8 mouse cellular contexts compared by ENCODE assay signal in genomic region chr17:86169092-86169491, GRCm38 (mm10). TPM values are rescaled to one million over a fixed set of nuclear protein-coding genes. Genes with fewer than 3 reads are reported as not detected.
DNase-seq lines count a peak whose midpoint lies in the region; ATAC-seq and TF ChIP-seq lines count a peak whose summit lies in the region.

No protein-coding gene starts in this region.

- no peaks in the 10 kb centered on the region for H3K27me3 ChIP-seq in heart, embryonic 11.5 days (ENCODE audit: control insufficient read depth, insufficient read depth, low read length)
- H3K27me3 ChIP-seq in embryonic facial prominence, embryonic 14.5 days (replicated peaks; ENCODE audit: control insufficient read depth, insufficient read depth, low read length) = no peaks in the 10 kb centered on the region
- H3K27me3 ChIP-seq in intestine, postnatal 0 days (replicated peaks; ENCODE audit: control insufficient read depth, insufficient read depth, low read length) = no peaks in the 10 kb centered on the region

- peaks cover 2% of the 10 kb centered on the region; the same call in 1 of the 2 replicates for H3K36me3 ChIP-seq in heart, embryonic 11.5 days (ENCODE audit: control insufficient read depth, insufficient read depth, low read length)
- H3K36me3 ChIP-seq in embryonic facial prominence, embryonic 14.5 days (ENCODE audit: control insufficient read depth, insufficient read depth, low read length) = 0 out of 2 replicates have a peak, but pooled peaks cover 14% of the 10 kb centered on the region
- peaks cover 6% of the 10 kb centered on the region; the same call in 1 of the 2 replicates for H3K36me3 ChIP-seq in intestine, postnatal 0 days (ENCODE audit: control insufficient read depth, insufficient read depth)

- no peaks in the 10 kb centered on the region for H3K9me3 ChIP-seq in heart, embryonic 11.5 days (replicated peaks; ENCODE audit: control insufficient read depth, low read length)
- no peaks in the 10 kb centered on the region for H3K9me3 ChIP-seq in embryonic facial prominence, embryonic 14.5 days (ENCODE audit: control insufficient read depth, low read length)
- H3K9me3 ChIP-seq in intestine, postnatal 0 days (ENCODE audit: control insufficient read depth) = no peaks in the 10 kb centered on the region

- peaks cover 22% of the 10 kb centered on the region for H3K4me1 ChIP-seq in heart, embryonic 11.5 days (ENCODE audit: control insufficient read depth, insufficient read depth, low read length)
- H3K4me1 ChIP-seq in embryonic facial prominence, embryonic 14.5 days (ENCODE audit: control insufficient read depth, insufficient read depth, low read length) = peaks cover 32% of the 10 kb centered on the region
- H3K4me1 ChIP-seq in intestine, postnatal 0 days (replicated peaks; ENCODE audit: control insufficient read depth, insufficient read depth, low read length) = peaks cover 7% of the 10 kb centered on the region; the same call in 1 of the 2 replicates

- WGBS in heart, embryonic 11.5 days (ENCODE audit: insufficient replicate concordance) = 11% methylated on average over 6 of the region's 6 CpGs
- 12% methylated on average over 6 of the region's 6 CpGs for WGBS in embryonic facial prominence, embryonic 14.5 days
- WGBS in intestine, postnatal 0 days = 19% methylated on average over 6 of the region's 6 CpGs

- TF ChIP-seq CTCF in intestine, postnatal 0 days (IDR thresholded peaks at IDR 0.05; ENCODE audit: low read depth) = no peak

- no peak overlapping the region for H3K27ac ChIP-seq in heart, embryonic 11.5 days (ENCODE audit: low read depth, low read length)
- H3K27ac ChIP-seq in embryonic facial prominence, embryonic 14.5 days (replicated peaks; ENCODE audit: low read depth, low read length) = no peak overlapping the region
- no peak overlapping the region for H3K27ac ChIP-seq in intestine, postnatal 0 days (ENCODE audit: low read depth, low read length)

- H3K9ac ChIP-seq in heart, embryonic 11.5 days (ENCODE audit: low read depth, low read length) = peak overlapping the region; percentile 95
- peak overlapping the region; percentile 92 for H3K9ac ChIP-seq in embryonic facial prominence, embryonic 14.5 days (ENCODE audit: low read depth, low read length)
- peak overlapping the region; percentile 85 for H3K9ac ChIP-seq in intestine, postnatal 0 days (ENCODE audit: low read depth, low read length)

- H3K4me3 ChIP-seq in heart, embryonic 11.5 days (ENCODE audit: low read depth, low read length) = peak overlapping the region; percentile 89
- peak overlapping the region; percentile 79 for H3K4me3 ChIP-seq in embryonic facial prominence, embryonic 14.5 days (ENCODE audit: low read depth, low read length)
- peak overlapping the region; percentile 93 for H3K4me3 ChIP-seq in intestine, postnatal 0 days (ENCODE audit: low read depth, low read length)

- H3K4me2 ChIP-seq in heart, embryonic 11.5 days = peak overlapping the region; percentile 95
- H3K4me2 ChIP-seq in embryonic facial prominence, embryonic 14.5 days (ENCODE audit: low read depth, low read length) = peak overlapping the region; percentile 92
- H3K4me2 ChIP-seq in intestine, postnatal 0 days (replicated peaks; ENCODE audit: low read depth) = peak overlapping the region; percentile 97

- DNase-seq in heart, adult 9 months (ENCODE audit: low spot score in 2 of 2) = no peak
- peak; percentile 26 for DNase-seq in A20 (ENCODE audit: low read depth, low spot score)
- DNase-seq in embryonic facial prominence, embryonic 14.5 days (ENCODE audit: low spot score) = no peak
- DNase-seq in right cerebral cortex, postnatal 14 days = peak; percentile 39
- no peak for DNase-seq in gastrocnemius, postnatal 10 days
- no peak for DNase-seq in adrenal gland, postnatal 10 days

- ATAC-seq in heart, embryonic 11.5 days (replicated peaks; ENCODE audit: insufficient number of reproducible peaks, low FRiP score, low TSS enrichment) = no peak
- ATAC-seq in embryonic facial prominence, embryonic 14.5 days (ENCODE audit: low read depth) = no peak
- no peak for ATAC-seq in intestine, postnatal 0 days

RNA-seq across cellular contexts. Expression of gene Prkce, which starts 1.5 kb away (rescaled TPM):
- polyA plus RNA-seq in heart, embryonic 11.5 days (2014; fragmentation: Nextera tagmentation; extraction: Ambion mirVana) = 12.8 TPM in 2 replicates
- polyA plus RNA-seq in embryonic facial prominence, embryonic 14.5 days (2014; fragmentation: Nextera tagmentation; extraction: Ambion mirVana) = 8.7 and 9.7 TPM in 2 replicates
- 5.2 and 8.0 TPM in 2 replicates for polyA plus RNA-seq in intestine, postnatal 0 days (2015; fragmentation: Nextera tagmentation; extraction: Ambion mirVana)
- 10 to 100 TPM; 11.3 to 14.0 TPM for total RNA-seq in gastrocnemius, postnatal 10 days (2021)
- 10 to 100 TPM; 22.8 to 31.8 TPM for total RNA-seq in adrenal gland, postnatal 10 days (2021)

RNA-seq across cellular contexts. Expression of gene Srbd1, which starts 24.1 kb away (rescaled TPM):
- polyA plus RNA-seq in heart, embryonic 11.5 days (2014; fragmentation: Nextera tagmentation; extraction: Ambion mirVana) = 7.4 and 8.4 TPM in 2 replicates
- polyA plus RNA-seq in embryonic facial prominence, embryonic 14.5 days (2014; fragmentation: Nextera tagmentation; extraction: Ambion mirVana) = 8.8 and 9.3 TPM in 2 replicates
- polyA plus RNA-seq in intestine, postnatal 0 days (2015; fragmentation: Nextera tagmentation; extraction: Ambion mirVana) = 3.4 and 3.6 TPM in 2 replicates
- total RNA-seq in gastrocnemius, postnatal 10 days (2021) = 10 to 100 TPM in 1 of 2 experiments, 1 to 10 TPM in 1; 9.4 to 11.0 TPM
- 10 to 100 TPM; 17.3 to 18.3 TPM for total RNA-seq in adrenal gland, postnatal 10 days (2021)

Comparison
In these comparisons a context has a peak if more than half of its experiments do, and no peak if none do; other contexts are left out.
1. DNase-seq: peak in A20 (single experiment) and right cerebral cortex, postnatal 14 days (single experiment); none in heart, adult 9 months (0 of 2), embryonic facial prominence, embryonic 14.5 days (single experiment), gastrocnemius, postnatal 10 days (single experiment) and adrenal gland, postnatal 10 days (single experiment).
2. Peak in every context shown above with its lines, with median percentiles within 50 percentile points of each other: H3K4me2 ChIP-seq, H3K4me3 ChIP-seq and H3K9ac ChIP-seq.